Mouse (Mus musculus): ENCODE data around the gene Map2k6.
A peak's percentile ranks its signal among the peaks of the same experiment; 100 is the strongest.

Map2k6 gene

GRCm38 (mm10) chr11:110453445-110454154 is 54.7 kb downstream of the Map2k6 start:
- DNase-seq: no peak

- no peak for DNase-seq
Observed at GRCm38 (mm10) chr11:110457441-110457912, 58.6 kb downstream of the Map2k6 start.

GRCm38 (mm10) chr11:110460480-110460879 is 61.6 kb downstream of the Map2k6 start:
- DNase-seq: no peak

GRCm38 (mm10) chr11:110461560-110462331 is 62.8 kb downstream of the Map2k6 start:
- DNase-seq: no peak

- DNase-seq: peak in 1 of 2 experiments; percentile 57
Observed at GRCm38 (mm10) chr11:110462975-110463578, 64.2 kb downstream of the Map2k6 start.

GRCm38 (mm10) chr11:110463801-110464200 is 64.9 kb downstream of the Map2k6 start:
- no peak for DNase-seq

GRCm38 (mm10) chr11:110469054-110469453 is 70.1 kb downstream of the Map2k6 start:
- no peak for DNase-seq

GRCm38 (mm10) chr11:110470561-110471273 is 71.8 kb downstream of the Map2k6 start:
- no peak for DNase-seq

- DNase-seq: no peak
Observed at GRCm38 (mm10) chr11:110471362-110471761, 72.4 kb downstream of the Map2k6 start.

- DNase-seq: no peak
Observed at GRCm38 (mm10) chr11:110472078-110472477, 73.2 kb downstream of the Map2k6 start.

- no peak for DNase-seq
Observed at GRCm38 (mm10) chr11:110473495-110473894, 74.6 kb downstream of the Map2k6 start.

- no peak for DNase-seq
Observed at GRCm38 (mm10) chr11:110476361-110477151, 77.6 kb downstream of the Map2k6 start.

GRCm38 (mm10) chr11:110477961-110478869 is 79.3 kb downstream of the Map2k6 start:
- DNase-seq: no peak

GRCm38 (mm10) chr11:110478978-110479384 is 80.1 kb downstream of the Map2k6 start:
- DNase-seq: peak; percentile 82 to 91

- DNase-seq: no peak
Observed at GRCm38 (mm10) chr11:110481406-110481805, 82.5 kb downstream of the Map2k6 start.

GRCm38 (mm10) chr11:110482176-110482575 is 83.3 kb downstream of the Map2k6 start:
- DNase-seq: peak; percentile 36 to 50

- DNase-seq: no peak
Observed at GRCm38 (mm10) chr11:110482649-110483048, 83.7 kb downstream of the Map2k6 start.

GRCm38 (mm10) chr11:110483165-110483564 is 84.2 kb downstream of the Map2k6 start:
- peak in 1 of 2 experiments; percentile 66 for DNase-seq

GRCm38 (mm10) chr11:110484426-110484825 is 85.5 kb downstream of the Map2k6 start:
- no peak for DNase-seq

- no peak for DNase-seq
Observed at GRCm38 (mm10) chr11:110485081-110485480, 86.2 kb downstream of the Map2k6 start.

GRCm38 (mm10) chr11:110487796-110488195 is 88.9 kb downstream of the Map2k6 start:
- peak; percentile 49 to 58 for DNase-seq

Data from kidney, postnatal 25 days (tissue).